Mouse (Mus musculus): ENCODE results near the gene Leng9.

The Leng9 gene

DNA sequence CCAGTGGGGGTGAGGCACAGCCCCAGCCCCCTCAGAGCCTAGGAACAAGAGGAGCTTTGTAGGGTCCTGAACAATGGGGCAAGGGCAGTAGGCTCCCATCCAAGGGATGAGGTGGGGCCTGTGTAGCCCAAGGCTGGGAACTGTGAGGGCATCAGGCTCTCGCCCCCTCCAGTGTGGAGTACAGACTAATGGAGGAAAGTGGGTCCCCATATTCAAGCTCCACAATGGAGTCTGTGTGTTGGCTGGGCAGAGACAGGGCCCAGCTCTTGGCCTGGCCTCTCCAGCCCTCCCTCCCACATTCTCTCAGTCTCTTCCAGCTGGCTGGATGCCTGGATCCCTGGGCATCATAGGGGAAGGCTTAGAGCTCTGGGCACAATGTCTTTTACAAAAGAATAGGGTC lies 26.4 kb downstream of the Leng9 start:
- no peaks in the 10 kb centered on the region for H3K36me3 ChIP-seq (ENCODE audit: control insufficient read depth, insufficient read depth, low read length, poor library complexity, severe bottlenecking)
- H3K27me3 ChIP-seq (ENCODE audit: control insufficient read depth, insufficient read depth, low read length, poor library complexity, severe bottlenecking): peaks cover 3% of the 10 kb centered on the region; the same call in 1 of the 2 replicates
- DNase-seq (ENCODE audit: low read depth, low spot score): no peak

DNA sequence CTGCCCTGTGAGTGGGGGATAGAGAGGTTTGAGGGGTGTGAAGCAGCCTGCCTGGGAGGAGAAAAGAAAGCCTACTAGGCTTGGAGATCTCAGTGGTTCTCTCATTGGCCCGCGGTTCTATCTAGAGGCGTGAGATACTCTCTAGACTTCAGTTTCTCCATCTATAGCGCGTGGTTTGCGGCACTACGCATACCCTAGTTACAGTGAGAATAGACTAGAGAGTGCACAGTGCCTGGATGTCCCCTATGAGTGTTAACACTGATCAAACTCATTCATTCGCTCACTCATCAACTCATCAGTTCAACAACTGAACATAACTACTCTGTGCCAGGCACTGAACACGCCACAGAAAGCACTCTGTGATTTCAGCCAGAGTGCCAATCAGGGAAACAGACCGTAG lies 27.4 kb downstream of the Leng9 start:
- DNase-seq (ENCODE audit: low read depth, low spot score): no peak
- Histone ChIP-seq H3K27me3 (ENCODE audit: control insufficient read depth, insufficient read depth, low read length, poor library complexity, severe bottlenecking) (peaks cover 3% of the 10 kb centered on the region; the same call in 1 of the 2 replicates), H3K36me3 (ENCODE audit: control insufficient read depth, insufficient read depth, low read length, poor library complexity, severe bottlenecking) (no peaks in the 10 kb centered on the region)

DNA sequence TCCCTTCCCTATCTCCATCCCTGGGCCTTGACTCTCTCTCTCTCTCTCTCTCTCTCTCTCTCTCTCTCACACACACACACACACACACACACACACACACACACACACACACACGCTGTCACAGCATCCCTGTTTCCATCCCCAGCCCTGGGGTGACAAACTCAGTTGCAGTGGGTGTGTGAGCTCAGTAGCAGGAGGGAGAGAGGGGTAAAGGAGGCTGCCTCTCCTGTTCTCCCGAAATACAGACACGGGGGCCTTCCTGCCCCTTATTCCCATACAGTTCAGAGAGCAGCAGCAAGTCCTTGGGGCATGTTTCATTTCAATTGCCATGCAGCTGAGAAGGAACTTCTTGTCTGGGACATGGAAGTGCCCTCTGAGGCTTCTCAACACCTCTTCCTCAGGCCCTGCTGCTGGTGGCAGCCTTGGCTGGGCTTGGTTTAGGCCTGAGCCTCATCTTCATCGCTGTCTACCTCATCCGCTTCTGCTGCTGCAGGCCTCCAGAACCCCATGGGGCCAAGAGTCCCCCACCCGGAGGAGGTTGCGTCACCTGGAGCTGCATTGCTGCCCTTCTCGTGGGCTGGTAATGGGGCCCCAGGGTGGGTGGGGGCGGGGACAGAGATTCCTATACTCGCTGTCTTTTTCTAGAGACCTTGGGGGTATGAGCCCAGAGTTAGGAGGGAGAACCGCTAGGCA lies 28.0 kb downstream of the Leng9 start:
- H3K36me3 ChIP-seq (ENCODE audit: control insufficient read depth, insufficient read depth, low read length, poor library complexity, severe bottlenecking): no peaks in the 10 kb centered on the region
- no peak for DNase-seq (ENCODE audit: low read depth, low spot score)
- H3K27me3 ChIP-seq (ENCODE audit: control insufficient read depth, insufficient read depth, low read length, poor library complexity, severe bottlenecking): peaks cover 3% of the 10 kb centered on the region; the same call in 1 of the 2 replicates

DNA sequence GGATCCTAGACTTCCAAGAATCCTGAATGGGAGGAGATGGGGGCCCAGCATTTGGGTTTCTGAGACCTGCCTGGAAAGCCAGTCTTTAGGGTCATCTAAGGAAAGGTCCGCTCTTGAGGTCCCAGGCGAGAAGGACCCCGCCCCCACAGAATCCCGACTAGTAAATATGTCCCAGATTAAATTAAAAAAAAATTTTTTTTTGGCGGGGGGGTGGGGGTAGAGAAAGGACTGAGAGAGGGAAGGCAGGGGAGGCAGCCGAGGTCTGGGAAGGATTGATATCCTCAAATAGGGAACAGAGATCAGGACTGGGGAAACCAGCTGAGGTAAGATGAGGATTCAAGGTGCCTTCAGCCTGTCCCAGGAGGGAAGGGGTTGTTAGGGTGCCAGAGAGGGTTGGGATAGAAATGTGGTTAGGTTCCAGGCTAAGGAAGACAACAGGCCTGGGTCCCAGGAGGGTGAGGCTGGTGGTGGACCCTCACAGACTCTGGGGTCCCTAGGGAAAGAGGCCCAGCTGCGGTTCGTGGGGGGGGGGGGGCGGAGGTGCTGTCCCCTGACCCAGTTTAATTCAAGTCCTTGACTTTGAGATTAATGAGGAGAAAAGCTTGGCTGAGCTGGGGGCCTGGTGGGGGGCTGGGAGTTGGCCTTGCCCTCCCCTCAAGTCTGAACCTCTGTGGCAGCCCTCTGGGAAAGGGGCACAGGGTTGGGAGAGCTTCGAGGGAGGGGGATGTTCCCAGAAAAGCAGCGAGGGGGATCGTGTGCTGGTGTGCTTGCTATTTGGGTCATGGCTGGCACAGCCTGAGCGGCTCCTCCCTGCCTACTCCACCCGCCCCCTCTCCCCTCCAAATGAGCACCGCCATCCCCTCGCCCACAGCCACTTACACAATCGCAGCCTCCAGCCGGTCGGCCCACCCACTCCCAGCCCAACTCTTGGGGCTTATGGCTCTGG lies 29.9 kb downstream of the Leng9 start:
- Histone ChIP-seq H3K36me3 (ENCODE audit: control insufficient read depth, insufficient read depth, low read length, poor library complexity, severe bottlenecking) (no peaks in the 10 kb centered on the region), H3K27me3 (ENCODE audit: control insufficient read depth, insufficient read depth, low read length, poor library complexity, severe bottlenecking) (peaks cover 3% of the 10 kb centered on the region; the same call in 1 of the 2 replicates)
- no peak for DNase-seq (ENCODE audit: low read depth, low spot score)

DNA sequence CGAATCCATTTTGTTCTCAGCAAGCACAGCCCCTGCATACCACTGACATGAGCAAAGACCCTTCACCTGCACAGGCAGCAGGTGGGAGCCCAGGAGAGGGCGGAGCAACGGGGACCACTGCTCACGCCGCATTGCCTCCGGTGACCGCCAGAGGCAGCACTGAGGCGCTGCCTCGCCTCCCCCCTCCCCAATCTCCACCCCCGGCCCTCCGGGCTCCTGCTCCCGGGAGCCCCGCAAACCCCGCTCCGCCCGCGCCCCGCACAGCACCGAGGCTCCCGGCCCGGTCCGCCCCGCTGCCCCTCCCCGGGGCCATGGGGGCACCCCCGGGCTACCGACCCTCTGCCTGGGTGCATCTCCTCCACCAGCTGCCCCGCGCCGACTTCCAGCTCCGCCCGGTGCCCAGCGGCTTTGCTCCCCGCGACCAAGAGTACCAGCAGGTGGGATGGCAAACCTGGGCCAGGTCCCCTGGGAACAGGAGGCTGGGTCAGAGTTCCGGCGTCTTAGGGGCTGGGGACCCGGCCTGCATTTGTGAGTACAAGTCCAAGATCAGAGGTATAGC lies 30.8 kb downstream of the Leng9 start, which contains the start of gene Ttyh1:
Gene Ttyh1 (plus strand): TSS at position 65 of the 559 bp plus-strand sequence.
- H3K36me3 ChIP-seq (ENCODE audit: control insufficient read depth, insufficient read depth, low read length, poor library complexity, severe bottlenecking): no peaks in the 10 kb centered on the region
- DNase-seq (ENCODE audit: low read depth, low spot score): peak; percentile 40
- peaks cover 3% of the 10 kb centered on the region; the same call in 1 of the 2 replicates for H3K27me3 ChIP-seq (ENCODE audit: control insufficient read depth, insufficient read depth, low read length, poor library complexity, severe bottlenecking)

DNA sequence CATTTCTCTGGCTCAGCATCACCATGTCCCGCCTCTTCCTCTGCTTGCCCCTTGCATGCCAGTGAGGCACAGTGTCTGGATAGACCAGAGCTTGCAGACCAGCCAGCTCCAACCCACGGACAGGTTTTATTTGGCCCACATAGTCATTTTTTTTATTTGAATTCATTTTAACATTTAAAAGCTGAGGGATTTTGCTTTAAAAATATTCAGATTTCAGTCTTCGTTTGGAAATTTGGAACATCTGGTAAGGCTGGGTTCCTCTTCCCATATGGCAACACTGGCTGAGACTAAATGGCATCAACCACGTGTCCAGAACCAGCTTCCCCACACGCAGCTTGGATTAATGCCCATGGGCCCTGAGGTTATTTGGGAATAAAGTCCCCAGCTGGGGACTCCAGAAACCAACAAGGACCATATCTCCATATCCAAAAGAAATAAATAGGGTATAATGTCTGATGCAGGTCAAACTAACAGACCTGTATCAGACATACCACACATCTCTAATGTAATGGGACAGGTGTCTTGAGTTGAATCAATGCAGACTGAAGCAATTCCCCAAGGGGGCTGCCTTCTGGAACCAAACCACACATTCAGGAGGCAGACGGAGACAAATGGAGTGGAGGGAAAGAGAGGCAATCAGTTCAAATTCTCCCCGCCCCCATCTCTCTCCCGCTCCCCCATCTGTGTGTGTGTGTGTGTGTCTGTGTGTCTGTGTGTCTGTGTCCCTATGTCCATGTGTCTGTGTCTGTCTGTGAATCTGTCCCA lies 32.9 kb downstream of the Leng9 start:
- DNase-seq (ENCODE audit: low read depth, low spot score): no peak
- peaks cover 3% of the 10 kb centered on the region; the same call in 1 of the 2 replicates for H3K27me3 ChIP-seq (ENCODE audit: control insufficient read depth, insufficient read depth, low read length, poor library complexity, severe bottlenecking)

DNA sequence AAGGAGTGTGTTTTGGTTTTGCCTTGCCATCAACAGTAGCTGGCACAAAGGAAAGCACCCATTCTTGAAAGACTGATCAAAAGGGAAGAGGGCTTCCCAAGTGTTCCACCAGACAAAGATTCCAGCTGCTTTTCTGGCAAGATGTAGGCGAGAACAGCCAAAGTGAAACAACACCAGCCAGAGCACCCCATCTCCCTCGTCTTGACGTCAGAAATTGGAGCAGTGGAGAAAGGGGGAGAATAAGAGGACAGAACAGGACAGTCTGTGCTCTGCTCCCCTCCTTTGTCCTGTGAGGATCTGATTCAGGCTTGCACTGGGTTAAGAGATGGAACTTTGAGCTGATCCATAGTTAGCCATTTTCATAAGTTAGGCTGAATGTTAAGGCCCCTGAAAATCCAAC lies 38.4 kb downstream of the Leng9 start:
- no peak for DNase-seq (ENCODE audit: low read depth, low spot score)
- no peaks in the 10 kb centered on the region for H3K36me3 ChIP-seq (ENCODE audit: control insufficient read depth, insufficient read depth, low read length, poor library complexity, severe bottlenecking)
- no peaks in the 10 kb centered on the region for H3K27me3 ChIP-seq (ENCODE audit: control insufficient read depth, insufficient read depth, low read length, poor library complexity, severe bottlenecking)

More for the DNA sequence above, 32.9 kb downstream of the Leng9 start:
- no peaks in the 10 kb centered on the region for H3K36me3 ChIP-seq (ENCODE audit: control insufficient read depth, insufficient read depth, low read length, poor library complexity, severe bottlenecking)

DNA sequence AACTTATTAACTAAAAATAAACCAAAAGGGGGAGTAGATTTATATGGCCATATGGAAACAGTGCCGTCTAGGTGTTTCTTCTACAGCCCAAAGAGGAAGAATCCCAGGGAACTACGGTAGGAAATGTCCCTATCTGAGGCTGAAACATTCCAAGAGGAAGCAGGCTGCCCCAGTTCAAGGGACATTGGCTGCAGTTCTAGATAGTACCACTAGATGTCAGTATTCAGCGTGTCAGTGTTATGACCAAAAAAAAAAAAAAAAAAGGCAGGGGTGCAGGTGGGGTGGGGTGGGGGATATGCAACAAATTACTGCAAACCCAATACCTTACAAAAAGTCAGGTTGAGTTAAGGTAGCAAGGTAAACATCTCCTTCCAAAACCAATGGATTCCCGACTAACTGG lies 46.8 kb downstream of the Leng9 start:
- Histone ChIP-seq H3K27me3 (ENCODE audit: control insufficient read depth, insufficient read depth, low read length, poor library complexity, severe bottlenecking) (no peaks in the 10 kb centered on the region), H3K36me3 (ENCODE audit: control insufficient read depth, insufficient read depth, low read length, poor library complexity, severe bottlenecking) (no peaks in the 10 kb centered on the region)
- peak; percentile 78 for DNase-seq (ENCODE audit: low read depth, low spot score)

DNA sequence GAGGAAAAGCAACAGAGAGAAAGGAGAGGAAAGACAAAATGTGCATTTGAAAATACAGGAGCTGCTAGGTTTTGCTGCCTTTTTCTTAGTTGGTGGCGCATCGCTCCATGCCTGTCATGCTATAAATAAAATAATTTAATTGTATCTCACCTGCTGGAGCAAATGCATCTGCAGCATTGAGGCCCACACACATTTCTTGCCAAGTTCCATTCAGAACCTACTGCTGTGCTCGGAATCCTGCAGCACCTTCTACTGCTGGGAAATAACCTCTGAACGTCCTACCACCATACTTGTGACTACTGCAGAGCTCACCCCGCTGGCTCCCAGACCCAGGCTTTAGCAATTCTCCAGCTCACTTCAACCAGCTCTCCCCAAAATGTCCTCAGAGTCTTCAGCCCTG lies 49.0 kb downstream of the Leng9 start:
- no peak for DNase-seq (ENCODE audit: low read depth, low spot score)
- Histone ChIP-seq H3K27me3 (ENCODE audit: control insufficient read depth, insufficient read depth, low read length, poor library complexity, severe bottlenecking) (no peaks in the 10 kb centered on the region), H3K36me3 (ENCODE audit: control insufficient read depth, insufficient read depth, low read length, poor library complexity, severe bottlenecking) (no peaks in the 10 kb centered on the region)

DNA sequence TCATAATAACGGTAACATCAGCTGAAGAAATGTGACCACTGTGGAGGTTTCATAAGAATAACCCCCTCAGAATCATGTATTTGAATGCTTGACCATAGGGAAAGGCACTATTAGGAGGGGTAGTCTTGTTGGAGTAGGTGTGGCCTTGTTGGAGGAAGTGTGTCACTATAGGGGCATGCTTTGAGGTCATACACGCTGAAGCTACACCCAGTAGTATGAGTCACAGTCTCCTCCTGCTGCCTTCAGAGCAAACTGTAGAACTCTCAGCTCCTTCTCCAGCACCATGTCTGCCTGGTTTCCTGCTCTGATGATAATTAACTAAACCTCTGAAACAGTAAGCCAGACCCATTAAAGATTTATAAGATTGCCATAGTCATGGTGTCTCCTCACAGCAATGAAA lies 51.3 kb downstream of the Leng9 start:
- peak; percentile 34 for DNase-seq (ENCODE audit: low read depth, low spot score)
- H3K36me3 ChIP-seq (ENCODE audit: control insufficient read depth, insufficient read depth, low read length, poor library complexity, severe bottlenecking): no peaks in the 10 kb centered on the region

DNA sequence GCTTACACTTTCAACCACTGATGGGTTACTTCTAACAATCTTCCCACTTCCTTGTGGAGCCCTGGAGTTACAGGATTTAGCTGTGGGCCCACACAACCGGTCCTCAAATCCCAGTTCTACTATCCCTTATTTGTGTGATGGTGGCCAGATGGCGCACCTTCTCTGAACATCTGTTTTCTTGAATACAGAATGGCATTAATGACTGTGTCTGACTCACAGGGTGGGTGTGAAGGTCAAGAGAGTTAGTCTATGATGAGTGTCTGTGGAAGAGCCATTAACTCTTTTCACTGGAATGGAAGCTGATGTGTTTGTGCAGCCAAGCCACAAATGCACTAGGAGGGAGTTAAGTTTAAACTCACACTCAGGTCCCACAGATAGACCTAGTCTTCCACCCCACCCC lies 51.9 kb downstream of the Leng9 start:
- H3K36me3 ChIP-seq (ENCODE audit: control insufficient read depth, insufficient read depth, low read length, poor library complexity, severe bottlenecking): no peaks in the 10 kb centered on the region
- no peak for DNase-seq (ENCODE audit: low read depth, low spot score)

More for the DNA sequence above, 51.3 kb downstream of the Leng9 start:
- H3K27me3 ChIP-seq (ENCODE audit: control insufficient read depth, insufficient read depth, low read length, poor library complexity, severe bottlenecking): no peaks in the 10 kb centered on the region

More for the DNA sequence above, 51.9 kb downstream of the Leng9 start:
- H3K27me3 ChIP-seq (ENCODE audit: control insufficient read depth, insufficient read depth, low read length, poor library complexity, severe bottlenecking): no peaks in the 10 kb centered on the region
